Mouse (Mus musculus) kidney, postnatal 4 days (tissue): ENCODE data around the gene Cdkal1.
A peak's percentile ranks its signal among the peaks of the same experiment; 100 is the strongest.

Experiments
- DNase-seq, 2 experiments: peaks; one replicate each; pipeline ENCODE4 v3.0.0; 2021; ENCODE audit warnings: mixed read lengths in 2 of 2

The Cdkal1 gene

DNA sequence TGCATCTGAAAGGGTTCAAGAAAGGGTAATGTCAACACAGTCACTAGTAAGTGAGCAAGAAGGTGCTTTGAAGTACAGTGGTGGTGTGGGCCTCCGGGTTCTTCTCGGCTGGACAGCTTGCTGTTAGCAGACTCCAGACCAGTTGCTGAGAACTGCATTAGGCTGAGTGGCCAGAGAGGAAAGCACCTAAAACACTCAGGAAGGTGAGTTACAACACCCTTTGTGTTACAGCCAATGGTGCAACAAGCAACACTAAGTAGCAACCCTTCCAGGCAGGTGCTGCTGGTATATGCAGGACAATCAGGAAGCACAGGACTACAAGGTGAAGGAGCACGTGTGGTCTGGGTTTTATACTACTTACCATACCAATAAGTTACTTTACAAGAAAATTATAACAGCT is 90.2 kb downstream of the Cdkal1 start:
- no peak for DNase-seq

DNA sequence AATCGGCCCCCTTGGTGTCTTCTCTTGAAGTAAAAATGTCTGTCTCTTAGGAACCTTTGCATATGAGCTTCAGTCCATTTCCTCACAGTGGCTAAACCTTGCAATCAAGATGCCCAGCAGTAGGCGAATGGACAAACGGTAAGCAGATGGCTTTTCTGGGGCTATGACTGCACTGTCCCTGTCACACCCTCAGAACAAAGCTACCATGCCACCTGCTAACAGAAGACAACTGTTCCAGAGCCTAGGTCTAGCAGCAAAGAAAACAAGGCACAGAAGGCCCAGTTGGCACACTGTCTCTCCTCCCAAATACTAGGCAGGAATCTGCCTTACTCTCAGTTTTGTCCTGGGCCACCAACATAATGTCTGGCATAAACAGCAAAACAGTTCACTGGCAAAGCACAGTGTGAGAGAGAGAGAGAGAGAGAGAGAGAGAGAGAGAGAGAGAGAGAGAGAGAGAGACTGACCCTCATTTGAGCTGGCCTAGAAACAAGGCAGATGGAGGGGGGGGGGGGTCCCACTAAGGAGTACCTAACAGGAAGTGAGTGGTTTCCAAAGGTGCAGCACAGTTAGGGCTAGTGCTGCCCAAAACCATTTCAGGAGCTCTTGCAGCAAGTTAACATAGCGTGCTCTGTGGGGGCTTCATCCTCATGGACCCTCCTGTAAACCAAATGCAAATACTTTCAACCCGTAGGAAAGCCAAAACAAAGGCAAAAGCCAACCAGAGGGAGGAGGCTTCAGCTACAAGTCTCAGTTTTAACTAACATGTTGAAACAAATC is 95.6 kb downstream of the Cdkal1 start:
- no peak for DNase-seq

DNA sequence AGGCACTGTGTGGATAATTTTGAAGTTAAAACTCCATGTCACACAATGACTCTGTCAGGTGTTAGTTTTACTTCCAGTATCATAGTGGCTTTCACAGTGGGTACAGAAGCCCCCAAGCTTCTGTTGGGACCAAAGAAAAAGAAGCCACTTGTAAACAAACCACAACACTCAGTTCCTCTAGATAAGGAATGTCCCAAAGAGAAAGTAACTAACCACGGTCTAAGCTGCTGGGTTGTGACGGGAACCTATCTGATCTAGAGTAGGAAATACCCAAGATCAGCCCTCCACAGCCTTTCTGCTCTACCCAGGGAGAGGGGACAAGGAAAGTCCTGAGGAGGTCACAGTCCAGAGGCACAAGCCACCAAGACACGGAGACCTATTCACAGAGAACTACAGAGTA is 99.4 kb downstream of the Cdkal1 start:
- no peak for DNase-seq

DNA sequence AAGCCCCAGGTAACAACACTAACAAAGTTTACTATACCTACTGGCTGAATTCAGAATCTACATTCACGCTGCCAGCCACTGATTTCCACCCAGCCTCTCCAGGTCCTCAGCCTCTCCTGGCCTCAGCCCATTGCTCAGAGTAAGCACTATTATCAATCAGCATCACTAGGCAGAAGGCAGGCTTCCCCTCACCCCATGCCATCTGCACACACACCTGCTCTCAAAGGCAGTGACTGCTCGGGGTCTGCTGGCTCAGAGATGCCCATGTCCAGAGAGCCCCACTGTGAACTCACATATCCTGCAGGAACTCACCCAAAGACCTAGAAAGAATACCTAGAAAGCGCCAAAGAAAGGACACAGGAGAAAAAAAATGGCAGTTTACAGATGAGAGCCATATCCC is 102.2 kb downstream of the Cdkal1 start:
- no peak for DNase-seq

DNA sequence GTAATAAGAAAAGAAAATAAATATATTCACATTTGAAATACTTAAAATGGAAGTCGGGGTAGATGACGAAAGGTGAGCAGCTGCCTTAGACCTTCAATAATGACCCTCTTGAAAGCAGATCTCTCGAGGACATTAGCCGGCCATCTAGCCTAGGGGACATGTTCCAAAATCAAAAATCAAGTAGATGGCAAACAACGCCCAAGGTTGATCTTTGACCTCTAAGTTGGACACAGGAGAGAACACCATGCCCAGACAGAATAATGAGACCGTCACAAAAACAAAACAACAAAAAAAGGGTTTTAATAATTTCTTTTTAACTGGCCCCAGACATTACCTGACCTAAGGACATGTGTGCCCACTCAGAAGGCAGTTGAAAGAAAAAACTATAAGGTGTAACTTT is 103.4 kb downstream of the Cdkal1 start:
- DNase-seq = no peak

DNA sequence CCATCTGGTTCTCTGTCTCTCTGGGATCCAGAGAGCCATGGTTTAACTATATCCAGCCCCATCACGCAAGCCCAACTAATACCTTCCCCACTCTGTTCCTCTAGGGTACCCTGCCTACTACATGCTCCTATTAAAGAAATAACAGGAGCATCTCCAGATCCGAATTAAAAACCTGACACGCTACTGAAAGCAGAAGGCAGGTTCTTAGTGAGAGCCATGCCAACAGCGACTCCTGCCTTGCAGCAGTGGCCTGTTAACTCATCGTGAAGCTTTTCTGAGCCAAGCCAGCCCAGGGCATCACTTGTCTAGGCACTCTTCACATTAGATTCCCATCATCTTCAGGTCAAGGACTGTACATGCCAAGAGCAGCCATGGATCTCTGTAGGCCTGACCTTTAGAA is 104.3 kb downstream of the Cdkal1 start:
- DNase-seq = no peak

DNA sequence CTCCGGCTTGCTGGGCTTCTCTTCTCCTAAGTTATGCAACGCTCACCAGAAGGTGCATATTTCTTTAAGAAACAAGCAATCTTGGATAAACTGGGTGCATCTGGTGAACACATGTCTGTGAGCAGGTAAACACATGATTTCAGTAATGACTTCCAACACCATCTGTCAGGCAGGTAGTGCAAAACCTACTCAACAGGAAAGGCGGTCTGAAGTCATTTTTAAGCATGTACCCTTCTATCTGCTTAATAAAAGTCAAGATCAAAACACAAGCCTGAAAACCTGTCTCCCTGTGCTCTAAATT is 108.2 kb downstream of the Cdkal1 start:
- DNase-seq = no peak

DNA sequence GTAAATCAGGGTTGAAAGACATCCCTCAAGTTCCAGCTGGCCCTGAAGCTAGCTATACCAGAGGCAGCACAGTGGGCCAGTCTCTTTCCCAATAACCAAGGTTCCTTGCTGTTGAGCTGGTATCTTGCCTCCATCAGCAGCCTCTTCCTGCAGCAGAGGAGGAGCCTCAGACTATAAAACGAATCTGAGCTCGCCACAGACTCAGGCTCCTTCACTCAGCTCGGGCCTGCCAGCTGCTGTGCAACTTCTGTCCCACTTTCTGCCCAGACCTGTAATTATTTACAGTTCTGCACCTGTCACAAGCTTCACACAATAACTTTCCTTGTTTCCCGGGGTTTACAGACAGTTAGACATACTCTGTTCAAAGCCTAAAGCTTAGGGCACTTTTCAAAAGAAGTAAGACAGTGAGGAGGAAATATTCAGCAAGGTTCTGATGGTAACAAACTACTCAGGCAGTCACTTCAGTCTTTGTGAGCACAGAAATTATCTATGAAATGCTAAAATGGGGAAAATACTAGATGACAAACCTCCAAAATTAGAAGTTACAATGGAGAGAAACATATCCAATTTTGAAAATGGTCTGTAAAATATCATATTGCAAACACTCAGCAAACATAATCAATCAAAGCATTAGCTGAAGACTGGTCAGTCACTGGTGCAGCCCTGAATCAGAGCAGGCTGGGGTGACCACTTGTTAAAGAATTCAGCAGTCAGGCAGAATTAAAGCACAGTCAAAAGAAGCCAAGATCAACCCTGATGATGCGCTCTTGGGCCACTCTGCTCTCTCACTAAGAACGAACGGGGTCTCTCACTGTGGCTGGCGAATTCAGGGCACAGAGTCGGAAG is 108.8 kb downstream of the Cdkal1 start:
- no peak for DNase-seq

DNA sequence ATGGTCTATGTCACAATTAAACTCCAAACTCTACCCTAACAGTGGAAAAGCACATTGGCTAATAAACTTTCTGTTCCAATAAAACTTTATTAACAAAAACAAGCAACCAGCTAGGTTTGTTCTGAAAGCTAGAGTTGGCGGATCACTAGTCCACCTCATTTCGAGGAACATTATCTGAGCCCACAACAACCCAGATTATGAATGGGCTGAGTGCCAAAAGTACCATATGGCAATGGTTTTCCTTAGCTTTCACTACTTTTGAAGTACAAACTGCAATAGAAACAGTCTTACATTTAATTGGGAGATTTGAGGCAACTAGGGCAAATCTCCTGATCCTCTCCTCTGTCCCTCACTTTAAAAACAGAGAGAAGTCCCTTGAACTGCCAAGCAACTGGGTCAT is 110.4 kb downstream of the Cdkal1 start:
- DNase-seq = no peak

DNA sequence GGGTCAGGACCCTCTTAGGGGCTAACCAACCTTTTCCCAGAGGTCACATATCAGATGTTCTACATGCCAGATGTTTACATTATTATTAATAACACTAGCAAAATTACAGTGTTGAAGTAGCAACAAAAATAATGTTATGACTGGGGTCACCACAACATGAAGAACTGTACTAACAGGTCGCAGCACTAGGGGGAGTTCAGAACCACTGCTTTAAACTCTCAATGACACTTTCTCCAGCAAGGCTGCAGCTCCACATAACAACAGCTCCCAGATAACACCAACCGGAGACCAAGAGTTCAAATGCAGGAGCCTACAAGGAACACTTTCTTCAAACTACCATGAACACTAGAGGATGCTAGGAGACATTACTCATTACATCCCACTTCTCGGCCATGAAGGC is 111.3 kb downstream of the Cdkal1 start:
- peak; percentile 11 to 45 for DNase-seq

DNA sequence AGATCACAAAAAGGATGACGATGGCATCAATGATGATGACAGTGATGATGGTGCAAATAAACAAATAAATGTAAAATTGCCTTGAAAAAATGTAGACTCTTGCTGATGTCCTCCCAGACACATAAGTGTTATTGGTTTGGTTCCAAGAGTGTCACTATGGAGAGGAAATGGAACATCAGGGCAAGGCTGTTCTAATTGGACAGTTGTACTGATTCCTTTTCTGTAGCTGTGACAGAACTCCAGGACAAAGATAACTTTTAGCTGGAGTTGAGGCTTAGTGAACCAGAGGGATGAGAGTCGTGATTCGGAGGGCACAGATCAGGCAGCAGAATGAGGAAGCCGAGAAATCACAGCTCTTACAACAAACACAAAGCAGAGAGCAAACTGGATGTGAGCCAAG is 111.7 kb downstream of the Cdkal1 start:
- DNase-seq = peak in 1 of 2 experiments; percentile 15

DNA sequence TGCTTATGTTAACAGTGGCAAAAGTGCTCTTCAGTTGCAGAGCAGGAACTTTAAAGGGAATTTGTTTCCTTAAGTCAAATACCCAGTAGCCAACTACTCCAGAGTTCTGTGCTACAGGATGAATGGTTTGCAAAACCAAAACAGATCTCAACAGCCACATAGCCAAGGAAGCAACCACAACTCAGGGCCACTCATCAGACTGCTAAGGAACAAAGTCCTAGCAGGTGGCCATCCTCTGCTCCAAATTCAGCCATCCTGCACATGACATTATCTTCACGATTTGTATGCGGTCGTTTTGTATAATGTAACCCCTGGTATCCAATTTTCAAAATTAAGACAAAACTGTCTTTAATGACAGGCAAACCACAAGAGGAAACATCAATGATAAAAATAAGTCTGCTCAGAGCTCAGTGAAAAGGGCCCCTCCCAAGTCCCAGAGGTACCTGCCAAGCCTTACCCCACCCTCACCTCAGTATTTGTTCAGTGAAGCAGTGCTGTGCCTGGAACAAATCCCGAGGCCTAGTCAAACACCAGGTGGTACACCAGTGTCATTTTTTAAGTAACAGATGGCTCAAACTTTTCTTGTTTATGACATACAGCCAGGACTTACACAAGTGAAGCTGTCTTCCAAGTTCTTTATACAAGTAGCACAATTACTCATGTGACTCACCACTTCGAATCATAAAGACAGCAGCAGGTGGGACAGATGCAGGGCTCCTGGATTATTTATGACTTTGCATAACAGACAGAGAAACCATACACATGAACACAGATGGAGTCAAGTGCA is 117.6 kb downstream of the Cdkal1 start:
- no peak for DNase-seq

DNA sequence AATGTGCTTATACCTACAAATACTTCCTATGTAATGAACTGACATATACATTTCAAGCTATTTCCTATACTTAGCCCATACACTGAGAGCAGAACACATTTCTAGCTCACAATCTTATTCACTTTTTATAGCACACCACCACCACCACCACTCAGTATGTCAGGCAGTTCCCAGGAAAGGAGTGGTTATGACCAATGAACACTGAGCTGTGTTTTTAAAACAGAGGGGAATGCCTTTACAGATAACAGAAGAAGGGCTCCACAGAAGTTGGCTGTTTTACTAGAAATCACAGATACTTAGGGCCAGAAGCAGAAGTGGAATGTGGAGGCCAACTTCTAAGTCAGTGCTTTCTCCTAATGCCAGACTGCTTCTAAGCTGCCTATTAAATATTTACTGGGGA is 121.0 kb downstream of the Cdkal1 start:
- no peak for DNase-seq

DNA sequence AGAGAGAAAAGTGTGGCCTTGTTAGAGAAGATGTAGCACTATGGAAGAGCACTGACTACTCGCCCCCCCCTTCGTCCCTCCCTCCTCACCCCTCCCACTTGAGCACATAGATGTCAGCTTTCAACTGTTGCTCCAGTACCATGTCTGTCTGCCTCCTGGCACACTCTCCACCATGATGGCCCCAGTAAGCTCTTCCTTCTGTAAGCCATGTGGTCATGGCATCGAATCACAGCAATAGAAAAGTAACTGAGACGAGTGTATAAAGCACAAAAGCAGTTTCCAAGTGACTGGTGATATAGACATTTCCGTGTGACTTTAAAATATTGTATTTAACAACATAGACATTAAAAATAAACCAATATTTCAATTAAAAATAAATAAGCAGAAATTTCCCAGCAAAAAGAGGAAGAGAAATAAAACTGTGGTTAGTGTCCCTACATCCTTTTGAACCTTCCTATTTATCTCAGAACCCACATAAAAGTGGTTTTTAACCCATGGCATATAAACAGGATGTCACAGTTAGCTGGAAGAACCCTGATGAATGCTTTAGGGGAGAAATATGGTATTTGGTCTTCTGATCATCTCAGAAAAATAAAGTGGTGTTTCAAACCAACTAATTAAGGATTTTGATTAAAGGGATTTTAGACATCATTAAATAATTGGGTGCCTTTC is 129.2 kb downstream of the Cdkal1 start:
- no peak for DNase-seq

DNA sequence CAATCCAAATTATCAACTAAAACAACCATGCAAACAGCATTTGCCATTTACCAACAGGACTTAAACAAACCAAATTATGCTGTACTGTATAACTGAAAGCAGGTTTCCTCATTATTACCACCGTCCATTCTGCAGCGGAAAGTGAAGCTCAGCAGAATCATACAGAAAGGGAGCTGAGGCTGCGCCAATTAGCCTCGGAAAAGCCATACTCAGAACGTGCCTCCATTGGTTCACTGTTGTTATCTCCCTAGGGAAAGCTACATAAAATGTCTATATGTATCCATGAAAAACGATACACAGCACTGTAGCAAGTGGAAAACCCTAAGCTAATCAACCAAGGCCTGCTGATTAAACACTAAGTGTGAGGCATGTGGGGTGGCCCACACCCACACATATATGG is 130.6 kb downstream of the Cdkal1 start:
- no peak for DNase-seq

DNA sequence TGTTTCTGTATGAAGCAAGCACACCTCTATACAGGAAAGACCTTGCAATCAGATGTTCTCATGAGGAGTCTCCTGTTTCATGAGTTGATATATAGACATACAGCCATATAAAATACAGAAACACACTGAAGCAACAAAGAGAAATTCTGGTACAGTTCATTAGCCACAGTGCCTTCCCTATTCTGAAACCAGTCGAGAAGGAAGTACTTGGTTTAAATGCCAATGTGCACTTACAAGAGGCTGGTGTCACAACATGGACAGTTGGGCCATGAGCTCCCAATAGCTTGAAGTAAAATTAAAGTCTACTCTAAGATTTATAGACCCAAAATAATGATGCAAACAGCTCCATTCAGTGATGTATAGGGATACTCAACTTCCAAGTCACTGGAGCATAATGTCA is 132.3 kb downstream of the Cdkal1 start:
- DNase-seq = no peak

DNA sequence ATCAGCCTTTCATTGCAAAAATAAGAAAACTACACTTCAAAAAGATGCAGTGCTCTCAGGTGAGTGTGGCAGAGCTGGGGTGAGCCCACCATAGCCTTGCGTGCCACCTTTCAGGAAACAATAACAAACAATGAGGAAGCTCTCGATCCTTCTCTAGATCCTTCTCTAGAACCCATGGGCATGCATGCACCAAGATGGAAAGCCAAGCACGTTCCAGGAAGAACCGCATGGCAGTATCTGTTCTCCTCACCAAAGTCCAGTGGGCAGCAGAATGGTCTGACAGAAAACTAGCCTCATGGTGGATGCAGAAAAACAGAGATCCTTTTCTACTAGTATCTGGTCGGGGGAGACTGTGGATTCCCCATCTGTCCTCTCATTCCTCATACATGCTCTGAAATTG is 134.3 kb downstream of the Cdkal1 start:
- no peak for DNase-seq

DNA sequence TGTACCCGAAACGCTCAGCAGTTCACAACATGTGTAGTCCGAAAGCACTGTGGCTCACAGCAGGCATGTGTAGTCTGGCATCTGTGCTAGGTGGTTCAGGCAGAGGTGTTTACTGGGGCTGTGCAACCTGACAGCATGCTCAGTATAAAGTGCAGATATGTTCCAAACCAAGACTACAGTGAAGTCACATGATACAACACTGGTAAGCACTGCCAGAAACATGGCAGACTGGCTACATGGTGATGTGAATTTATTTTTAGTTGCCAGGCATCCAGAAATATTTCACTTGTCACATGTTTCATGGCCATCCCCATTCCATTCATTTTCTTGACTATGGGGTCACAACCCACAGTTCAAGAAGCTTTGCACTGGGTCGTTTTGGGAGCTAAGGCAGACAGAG is 138.9 kb downstream of the Cdkal1 start:
- no peak for DNase-seq

DNA sequence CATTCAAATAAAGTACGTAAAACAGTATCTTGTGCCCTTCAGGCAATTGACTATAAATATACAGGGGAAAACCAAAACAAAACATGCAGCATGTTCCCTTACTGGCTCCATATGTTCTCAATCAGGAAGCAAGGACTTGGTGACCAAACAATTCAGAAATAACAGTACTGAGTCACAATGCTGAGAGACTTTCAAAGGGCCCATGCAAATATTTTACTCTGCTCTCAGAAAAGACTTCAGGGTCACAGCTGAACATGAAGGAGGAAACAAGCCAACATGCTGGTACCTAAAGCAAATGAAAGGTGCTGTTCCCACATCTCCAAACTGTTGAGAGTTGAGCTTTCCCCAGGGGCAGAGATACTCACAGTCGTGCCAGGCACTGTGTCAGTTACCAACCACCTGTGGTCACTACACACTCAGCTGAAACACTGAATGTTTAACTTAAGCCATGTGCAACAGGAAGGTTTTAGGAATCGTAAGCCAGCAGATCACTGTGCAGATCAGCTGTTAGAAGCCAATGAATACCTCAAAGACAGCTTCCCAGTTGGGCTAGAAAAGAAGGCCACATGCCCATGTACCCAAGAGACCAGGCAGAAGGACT is 140.1 kb downstream of the Cdkal1 start:
- no peak for DNase-seq

DNA sequence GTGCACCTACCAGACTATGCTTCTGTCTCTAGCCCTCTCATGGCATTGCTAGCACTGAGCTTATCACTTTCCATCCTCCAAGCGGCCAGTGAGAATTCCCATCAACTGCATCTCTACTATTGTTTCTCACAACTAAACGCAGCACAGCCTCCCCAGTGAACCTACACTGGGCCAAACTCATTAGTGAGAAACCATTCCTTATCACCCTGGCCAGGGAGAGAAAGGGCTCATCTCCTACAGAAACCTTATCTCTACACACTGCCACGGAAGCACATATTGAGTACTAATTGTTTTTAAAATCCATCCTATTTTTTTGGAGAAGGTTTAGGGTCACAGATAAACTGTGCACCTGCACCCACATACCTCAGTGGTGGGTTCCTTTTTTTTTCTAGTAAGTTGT is 147.9 kb downstream of the Cdkal1 start:
- DNase-seq = no peak

DNA sequence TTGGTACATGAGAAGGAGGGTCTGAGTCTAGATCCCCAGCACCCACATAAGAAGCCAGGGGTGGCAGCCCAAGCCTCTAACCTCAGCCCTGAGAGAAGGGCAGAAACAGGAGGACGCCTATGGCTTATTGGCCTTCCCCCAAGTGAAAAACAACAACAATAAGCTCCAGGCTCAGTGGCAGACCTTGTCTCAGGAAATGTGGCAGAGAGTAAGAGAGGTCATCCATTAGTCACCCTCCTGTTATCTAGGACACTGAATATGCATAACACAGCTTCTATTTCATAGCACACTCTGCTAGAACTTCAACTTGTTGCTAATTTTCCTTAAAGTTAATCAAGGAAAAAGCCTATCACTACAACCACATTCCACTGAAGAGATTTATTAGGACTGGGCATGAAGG is 154.1 kb downstream of the Cdkal1 start:
- DNase-seq = no peak

DNA sequence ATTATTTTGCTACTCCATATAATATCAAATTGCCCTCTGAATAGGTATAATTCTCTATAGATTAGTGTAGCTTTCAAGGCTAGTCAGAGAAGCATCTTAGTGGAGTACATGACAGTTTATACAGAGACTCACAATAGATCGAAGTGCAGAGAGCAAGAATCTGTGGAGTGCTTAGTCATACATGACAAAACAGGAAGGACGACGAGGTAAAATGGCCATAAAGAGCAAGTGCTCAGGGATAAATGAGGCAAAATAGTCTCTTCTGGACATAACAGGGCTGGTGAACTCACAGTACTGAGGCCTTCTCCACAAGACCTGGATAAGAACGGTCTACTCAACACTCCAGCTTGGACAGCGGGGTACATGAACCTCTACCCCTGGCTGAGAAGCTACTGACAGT is 155.6 kb downstream of the Cdkal1 start:
- DNase-seq = no peak
